Mouse (Mus musculus): ENCODE results near the gene Tmem203. TPM values are rescaled to one million over a fixed set of nuclear protein-coding genes. Genes with fewer than 3 reads are reported as not detected.

Tmem203 gene
- polyA plus RNA-seq, 2 experiments: 8.8 TPM

GRCm38 (mm10) chr2:25304657-25305541 lies 49.7 kb downstream of the Tmem203 start:
- TF ChIP-seq CTCF (IDR thresholded peaks at IDR 0.05; ENCODE audit: low read depth) (no peak), EP300 (IDR thresholded peaks at IDR 0.05; ENCODE audit: low read depth) (no peak)
- H3K9ac ChIP-seq (replicated peaks): no peak overlapping the region
- H3K27ac ChIP-seq: no peak overlapping the region
- 2% methylated on average over 44 of the region's 45 CpGs for WGBS (ENCODE audit: insufficient replicate concordance)
- H3K4me1 ChIP-seq (replicated peaks; ENCODE audit: control insufficient read depth in 2 of 2, insufficient read depth in 2 of 2, low read length in 1 of 2): peaks cover 0 to 2% of the 10 kb centered on the region in 2 experiments; a peak in 1 of 4 replicates
- no peaks in the 10 kb centered on the region for H3K36me3 ChIP-seq (replicated peaks; ENCODE audit: control insufficient read depth, insufficient read depth, low read depth)
- H3K4me2 ChIP-seq (ENCODE audit: low read depth): peak overlapping the region; percentile 57
- H3K9me3 ChIP-seq (ENCODE audit: control insufficient read depth, low read length): no peaks in the 10 kb centered on the region
- H3K27me3 ChIP-seq (ENCODE audit: control insufficient read depth, insufficient read depth, low read length): peaks cover 21% of the 10 kb centered on the region
- no peak for ATAC-seq (ENCODE audit: insufficient read depth)
- peak overlapping the region; percentile 3 to 42; a peak in 3 of 4 replicates for H3K4me3 ChIP-seq (ENCODE audit: insufficient read depth in 1 of 2, low read depth in 2 of 2, low read length in 2 of 2)
- no peak for DNase-seq (ENCODE audit: low read depth in 3 of 3, low spot score in 3 of 3)

Other genes starting within 250 kb of the Tmem203 start
Only the 30 nearest of the 34 such genes appear.
- 10.3 and 11.0 TPM in 2 replicates for gene Nsmf, start 201.1 kb upstream of the Tmem203 start, polyA plus RNA-seq (2012; rRNA removed)
- 3.3 and 6.3 TPM in 2 replicates for gene Nsmf, start 201.1 kb upstream of the Tmem203 start, polyA plus RNA-seq (2014; fragmentation: Nextera tagmentation; extraction: Ambion mirVana)
- gene Entpd8, start 175.1 kb upstream of the Tmem203 start, polyA plus RNA-seq (2012; rRNA removed): 4.9 and 5.3 TPM in 2 replicates
- 2.3 and 3.6 TPM in 2 replicates for gene Entpd8, start 175.1 kb upstream of the Tmem203 start, polyA plus RNA-seq (2014; fragmentation: Nextera tagmentation; extraction: Ambion mirVana)
- gene Noxa1, start 160.3 kb upstream of the Tmem203 start, polyA plus RNA-seq (2012; rRNA removed): 0.95 and 1.1 TPM in 2 replicates
- 1.2 and 1.8 TPM in 2 replicates for gene Noxa1, start 160.3 kb upstream of the Tmem203 start, polyA plus RNA-seq (2014; fragmentation: Nextera tagmentation; extraction: Ambion mirVana)
- 3.7 and 3.9 TPM in 2 replicates for gene Nrarp, start 74.7 kb upstream of the Tmem203 start, polyA plus RNA-seq (2012; rRNA removed)
- gene Nrarp, start 74.7 kb upstream of the Tmem203 start, polyA plus RNA-seq (2014; fragmentation: Nextera tagmentation; extraction: Ambion mirVana): 1.8 and 1.9 TPM in 2 replicates
- gene Tor4a, start 58.6 kb upstream of the Tmem203 start, polyA plus RNA-seq (2012; rRNA removed): 3.7 and 4.1 TPM in 2 replicates
- 4.9 and 5.7 TPM in 2 replicates for gene Tor4a, start 58.6 kb upstream of the Tmem203 start, polyA plus RNA-seq (2014; fragmentation: Nextera tagmentation; extraction: Ambion mirVana)
- gene Nelfb, start 44.0 kb upstream of the Tmem203 start, polyA plus RNA-seq (2012; rRNA removed): 18.7 and 21.3 TPM in 2 replicates
- 23.7 and 27.3 TPM in 2 replicates for gene Nelfb, start 44.0 kb upstream of the Tmem203 start, polyA plus RNA-seq (2014; fragmentation: Nextera tagmentation; extraction: Ambion mirVana)
- not detected in 2 replicates for gene Stpg3, start 40.8 kb upstream of the Tmem203 start, polyA plus RNA-seq (2012; rRNA removed)
- gene Stpg3, start 40.8 kb upstream of the Tmem203 start, polyA plus RNA-seq (2014; fragmentation: Nextera tagmentation; extraction: Ambion mirVana): not detected in 2 replicates
- 0.04 TPM in 1 of 2 replicates, not detected in the other for gene Fam166a, start 36.7 kb upstream of the Tmem203 start, polyA plus RNA-seq (2012; rRNA removed)
- gene Fam166a, start 36.7 kb upstream of the Tmem203 start, polyA plus RNA-seq (2014; fragmentation: Nextera tagmentation; extraction: Ambion mirVana): 0.96 TPM in 1 of 2 replicates, not detected in the other
- 571 and 676 TPM in 2 replicates for gene Tubb4b, start 30.7 kb upstream of the Tmem203 start, polyA plus RNA-seq (2012; rRNA removed)
- gene Tubb4b, start 30.7 kb upstream of the Tmem203 start, polyA plus RNA-seq (2014; fragmentation: Nextera tagmentation; extraction: Ambion mirVana): 561 and 604 TPM in 2 replicates
- 0.01 and 0.05 TPM in 2 replicates for gene Slc34a3, start 21.1 kb upstream of the Tmem203 start, polyA plus RNA-seq (2012; rRNA removed)
- not detected in 2 replicates for gene Slc34a3, start 21.1 kb upstream of the Tmem203 start, polyA plus RNA-seq (2014; fragmentation: Nextera tagmentation; extraction: Ambion mirVana)
- not detected in 2 replicates for gene Rnf224, start 18.7 kb upstream of the Tmem203 start, polyA plus RNA-seq (2012; rRNA removed)
- not detected in 2 replicates for gene Rnf224, start 18.7 kb upstream of the Tmem203 start, polyA plus RNA-seq (2014; fragmentation: Nextera tagmentation; extraction: Ambion mirVana)
- gene Rnf208, start 13.2 kb upstream of the Tmem203 start, polyA plus RNA-seq (2012; rRNA removed): 0.93 and 1.3 TPM in 2 replicates
- gene Rnf208, start 13.2 kb upstream of the Tmem203 start, polyA plus RNA-seq (2014; fragmentation: Nextera tagmentation; extraction: Ambion mirVana): 0.09 and 0.16 TPM in 2 replicates
- not detected in 2 replicates for gene Cysrt1, start 13.0 kb upstream of the Tmem203 start, polyA plus RNA-seq (2012; rRNA removed)
- not detected in 2 replicates for gene Cysrt1, start 13.0 kb upstream of the Tmem203 start, polyA plus RNA-seq (2014; fragmentation: Nextera tagmentation; extraction: Ambion mirVana)
- gene AL732309.1, start 8.6 kb upstream of the Tmem203 start, polyA plus RNA-seq (2012; rRNA removed): 5.4 and 5.6 TPM in 2 replicates
- 1.4 and 1.9 TPM in 2 replicates for gene AL732309.1, start 8.6 kb upstream of the Tmem203 start, polyA plus RNA-seq (2014; fragmentation: Nextera tagmentation; extraction: Ambion mirVana)
- 1.6 and 2.6 TPM in 2 replicates for gene Tprn, start 7.2 kb downstream of the Tmem203 start, polyA plus RNA-seq (2012; rRNA removed)
- 2.4 and 3.2 TPM in 2 replicates for gene Tprn, start 7.2 kb downstream of the Tmem203 start, polyA plus RNA-seq (2014; fragmentation: Nextera tagmentation; extraction: Ambion mirVana)
- gene Ssna1, start 17.0 kb downstream of the Tmem203 start, polyA plus RNA-seq (2012; rRNA removed): 65.8 and 76.0 TPM in 2 replicates
- gene Ssna1, start 17.0 kb downstream of the Tmem203 start, polyA plus RNA-seq (2014; fragmentation: Nextera tagmentation; extraction: Ambion mirVana): 145 and 155 TPM in 2 replicates
- gene Anapc2, start 17.0 kb downstream of the Tmem203 start, polyA plus RNA-seq (2012; rRNA removed): 20.5 and 23.8 TPM in 2 replicates
- gene Anapc2, start 17.0 kb downstream of the Tmem203 start, polyA plus RNA-seq (2014; fragmentation: Nextera tagmentation; extraction: Ambion mirVana): 30.2 TPM in 2 replicates
- gene Tmem210, start 32.7 kb downstream of the Tmem203 start, polyA plus RNA-seq (2012; rRNA removed): not detected in 2 replicates
- not detected in 2 replicates for gene Tmem210, start 32.7 kb downstream of the Tmem203 start, polyA plus RNA-seq (2014; fragmentation: Nextera tagmentation; extraction: Ambion mirVana)
- not detected in 2 replicates for gene Lrrc26, start 34.5 kb downstream of the Tmem203 start, polyA plus RNA-seq (2012; rRNA removed)
- gene Lrrc26, start 34.5 kb downstream of the Tmem203 start, polyA plus RNA-seq (2014; fragmentation: Nextera tagmentation; extraction: Ambion mirVana): not detected in 2 replicates
- gene Grin1, start 63.7 kb downstream of the Tmem203 start, polyA plus RNA-seq (2012; rRNA removed): 0.02 and 0.05 TPM in 2 replicates
- gene Grin1, start 63.7 kb downstream of the Tmem203 start, polyA plus RNA-seq (2014; fragmentation: Nextera tagmentation; extraction: Ambion mirVana): 0.06 and 0.14 TPM in 2 replicates
- 5.3 and 6.6 TPM in 2 replicates for gene Man1b1, start 76.9 kb downstream of the Tmem203 start, polyA plus RNA-seq (2012; rRNA removed)
- gene Man1b1, start 76.9 kb downstream of the Tmem203 start, polyA plus RNA-seq (2014; fragmentation: Nextera tagmentation; extraction: Ambion mirVana): 25.4 and 28.2 TPM in 2 replicates
- gene Dpp7, start 100.9 kb downstream of the Tmem203 start, polyA plus RNA-seq (2012; rRNA removed): 9.3 and 10.6 TPM in 2 replicates
- 9.4 and 12.8 TPM in 2 replicates for gene Dpp7, start 100.9 kb downstream of the Tmem203 start, polyA plus RNA-seq (2014; fragmentation: Nextera tagmentation; extraction: Ambion mirVana)
- 2.9 and 3.8 TPM in 2 replicates for gene Uap1l1, start 110.2 kb downstream of the Tmem203 start, polyA plus RNA-seq (2012; rRNA removed)
- 9.3 and 14.1 TPM in 2 replicates for gene Uap1l1, start 110.2 kb downstream of the Tmem203 start, polyA plus RNA-seq (2014; fragmentation: Nextera tagmentation; extraction: Ambion mirVana)
- 20.1 and 21.5 TPM in 2 replicates for gene Sapcd2, start 116.9 kb downstream of the Tmem203 start, polyA plus RNA-seq (2012; rRNA removed)
- 17.9 and 20.5 TPM in 2 replicates for gene Sapcd2, start 116.9 kb downstream of the Tmem203 start, polyA plus RNA-seq (2014; fragmentation: Nextera tagmentation; extraction: Ambion mirVana)
- 0.18 and 0.30 TPM in 2 replicates for gene Entpd2, start 140.4 kb downstream of the Tmem203 start, polyA plus RNA-seq (2012; rRNA removed)
- gene Entpd2, start 140.4 kb downstream of the Tmem203 start, polyA plus RNA-seq (2014; fragmentation: Nextera tagmentation; extraction: Ambion mirVana): 0.23 TPM in 1 of 2 replicates, not detected in the other
- 3.4 and 3.9 TPM in 2 replicates for gene Npdc1, start 143.9 kb downstream of the Tmem203 start, polyA plus RNA-seq (2012; rRNA removed)
- 2.4 and 2.7 TPM in 2 replicates for gene Npdc1, start 143.9 kb downstream of the Tmem203 start, polyA plus RNA-seq (2014; fragmentation: Nextera tagmentation; extraction: Ambion mirVana)
- gene Fut7, start 167.8 kb downstream of the Tmem203 start, polyA plus RNA-seq (2012; rRNA removed): 0.55 and 0.58 TPM in 2 replicates
- 0.34 and 0.90 TPM in 2 replicates for gene Fut7, start 167.8 kb downstream of the Tmem203 start, polyA plus RNA-seq (2014; fragmentation: Nextera tagmentation; extraction: Ambion mirVana)
- gene Abca2, start 173.3 kb downstream of the Tmem203 start, polyA plus RNA-seq (2012; rRNA removed): 2.4 and 2.5 TPM in 2 replicates
- 0.91 and 1.1 TPM in 2 replicates for gene Abca2, start 173.3 kb downstream of the Tmem203 start, polyA plus RNA-seq (2014; fragmentation: Nextera tagmentation; extraction: Ambion mirVana)
- 0.08 and 0.32 TPM in 2 replicates for gene Clic3, start 201.4 kb downstream of the Tmem203 start, polyA plus RNA-seq (2012; rRNA removed)
- gene Clic3, start 201.4 kb downstream of the Tmem203 start, polyA plus RNA-seq (2014; fragmentation: Nextera tagmentation; extraction: Ambion mirVana): 0.18 and 0.27 TPM in 2 replicates
- gene Paxx, start 205.7 kb downstream of the Tmem203 start, polyA plus RNA-seq (2012; rRNA removed): 7.9 and 9.2 TPM in 2 replicates
- gene Paxx, start 205.7 kb downstream of the Tmem203 start, polyA plus RNA-seq (2014; fragmentation: Nextera tagmentation; extraction: Ambion mirVana): 6.3 and 7.3 TPM in 2 replicates

Measured in liver, embryonic 14.5 days (tissue).